Mouse (Mus musculus) embryonic stem cell, embryonic (primary cell): ENCODE measurements around the gene Olfr599.
"Not testable (repeated sequence)": the region's sequence is repeated elsewhere in the genome, so short reads cannot be mapped to it uniquely, and the experiment has no call there.

Source experiments
- CTCF ChIA-PET, 4 experiments: fragments of 300-600 bp in 2 of 4; fragments of 350-600 bp in 2 of 4; sonication (Branson Sonifier 250); formaldehyde crosslinking; loops; one replicate each; lab custom pipeline; 2022; ENCODE audit warnings: inconsistent platforms in 2 of 4; lab: Charles Lee
- POLR2A ChIA-PET, 4 experiments: fragments of 300-600 bp in 2 of 4; fragments of 350-600 bp in 2 of 4; sonication (Branson Sonifier 250); formaldehyde crosslinking; loops; one replicate each; lab custom pipeline; 2022; ENCODE audit warnings: antibody characterized with exemption in 4 of 4, inconsistent platforms in 1 of 4; lab: Charles Lee

The Olfr599 gene

GRCm38 (mm10) chr7:103335617-103336016, at the start of gene Olfr599:
TSS of gene Olfr599 (plus strand) at chr7:103335917.
- CTCF ChIA-PET, result interaction anchor here in 1 of 4 experiments (1.1 kb wide), 1 partner anchor 471 kb away, joined by 3 read pairs; no protein-coding TSS in a partner anchor
- POLR2A ChIA-PET, result no interaction called here

- CTCF ChIA-PET, POLR2A ChIA-PET: not testable (repeated sequence)
Observed at GRCm38 (mm10) chr7:103305348-103305747, 30.4 kb upstream of the Olfr599 start, which contains the start of gene Olfr596. TSS of gene Olfr596 (plus strand) at chr7:103305648.

- CTCF ChIA-PET, POLR2A ChIA-PET: not testable (repeated sequence)
Observed at GRCm38 (mm10) chr7:103316015-103316414, 19.7 kb upstream of the Olfr599 start, which contains the start of gene Olfr597. TSS of gene Olfr597 (plus strand) at chr7:103316315.

GRCm38 (mm10) chr7:103323268-103323667, 12.4 kb upstream of the Olfr599 start, which contains the start of gene Olfr598:
TSS of gene Olfr598 (plus strand) at chr7:103323568.
- ChIA-PET POLR2A (no interaction called here), CTCF (no interaction called here)

GRCm38 (mm10) chr7:103349569-103349968, 13.9 kb downstream of the Olfr599 start, which contains the start of gene Olfr600:
TSS of gene Olfr600 (minus strand) at chr7:103349669.
- ChIA-PET CTCF (no interaction called here), POLR2A (no interaction called here)

- POLR2A ChIA-PET, result no interaction called here
- CTCF ChIA-PET, result no interaction called here
Observed at GRCm38 (mm10) chr7:103362555-103362954, 26.8 kb downstream of the Olfr599 start, which contains the start of gene Olfr601. TSS of gene Olfr601 (minus strand) at chr7:103362655.

DNA sequence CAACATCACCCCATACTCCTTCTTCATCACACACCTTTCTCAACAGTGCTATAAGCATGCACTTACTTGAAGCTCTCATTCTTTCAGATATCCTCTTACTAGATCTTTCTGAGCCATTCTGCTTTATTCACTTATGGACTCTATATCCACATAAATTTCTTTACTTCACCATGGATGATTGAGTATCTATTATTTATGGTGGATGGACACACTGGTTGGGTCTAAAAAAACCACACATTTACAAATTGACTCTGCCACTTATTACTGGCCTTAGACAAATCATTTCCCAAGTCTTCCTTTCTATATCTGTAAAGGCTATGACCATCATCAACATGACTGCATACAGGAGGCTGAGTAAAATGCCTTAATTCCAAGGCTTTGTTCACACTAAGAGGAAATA, 50.4 kb downstream of the Olfr599 start, which contains the start of gene Olfr603:
Gene Olfr603 (minus strand): TSS at position 101 of the 400 bp plus-strand sequence.
- POLR2A ChIA-PET, result no interaction called here

More for the DNA sequence above, 50.4 kb downstream of the Olfr599 start, which contains the start of gene Olfr603:
- CTCF ChIA-PET, result no interaction called here
